Mouse (Mus musculus): Measurements from ENCODE around the gene Cdca3. TPM values are rescaled to one million over a fixed set of nuclear protein-coding genes. Genes with fewer than 3 reads are reported as not detected.
"Not testable (repeated sequence)": the region's sequence is repeated elsewhere in the genome, so short reads cannot be mapped to it uniquely, and the experiment has no call there.

The Cdca3 gene
- total and polyA plus RNA-seq, 2 experiments from 2014 or later: 20.7 to 30.5 TPM

DNA sequence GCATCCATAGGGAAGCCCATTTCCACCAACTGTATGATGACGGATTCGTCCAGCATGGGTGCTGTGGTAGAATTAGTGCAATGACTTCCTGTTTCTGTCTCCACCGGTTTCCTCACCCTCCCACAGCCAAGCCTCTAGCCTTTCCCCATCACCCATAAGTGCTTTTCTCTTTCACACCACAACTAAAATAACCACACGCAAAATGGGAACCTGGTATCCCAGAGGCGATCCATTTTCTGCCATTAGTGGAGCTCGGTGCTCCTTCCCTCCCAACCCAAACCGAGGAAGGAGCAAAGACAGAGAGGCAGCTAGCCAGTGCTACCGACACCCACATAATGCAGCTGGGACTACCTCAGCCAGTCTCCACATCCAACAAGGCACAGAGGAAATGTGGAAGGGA is 11.4 kb upstream of the Cdca3 start:
- TF ChIP-seq CTCF (IDR thresholded peaks at IDR 0.05; ENCODE audit: low read depth): no peak
- ATAC-seq (no peak), DNase-seq (no peak)
- Histone ChIP-seq H3K9ac (no peak overlapping the region), H3K4me3 (ENCODE audit: low read depth, low read length) (no peak overlapping the region), H3K27ac (ENCODE audit: low read depth, low read length) (no peak overlapping the region), H3K27me3 (ENCODE audit: insufficient read depth, low read length) (no peaks in the 10 kb centered on the region), H3K9me3 (ENCODE audit: low read length) (no peaks in the 10 kb centered on the region), H3K4me2 (ENCODE audit: low read depth) (no peak overlapping the region), H3K36me3 (ENCODE audit: insufficient read depth) (peaks cover 74% of the 10 kb centered on the region), H3K4me1 (ENCODE audit: insufficient read depth) (peaks cover 9% of the 10 kb centered on the region)
- 92% methylated on average over 8 of the region's 8 CpGs for WGBS

DNA sequence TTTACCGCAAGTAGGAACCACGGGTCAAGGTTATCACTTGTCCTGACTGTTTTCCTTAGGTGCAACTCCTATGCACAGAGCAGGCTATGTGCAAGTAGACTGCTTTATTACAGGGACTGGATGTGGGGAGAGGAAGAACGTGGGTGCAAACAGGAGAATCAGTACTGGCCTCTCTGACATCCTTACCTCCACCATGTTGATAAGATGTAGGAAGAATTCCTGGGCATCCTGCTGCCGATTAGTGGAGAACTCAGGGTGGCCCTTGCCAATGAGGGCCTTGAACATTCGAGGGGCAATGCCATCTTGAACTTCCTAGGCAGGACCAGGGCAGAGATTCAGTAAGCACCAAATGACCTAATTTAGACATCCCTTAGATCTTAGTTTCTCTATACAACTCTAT is 8.5 kb upstream of the Cdca3 start:
- ATAC-seq: no peak
- TF ChIP-seq CTCF (IDR thresholded peaks at IDR 0.05; ENCODE audit: low read depth): no peak
- DNase-seq: no peak
- Histone ChIP-seq H3K4me3 (ENCODE audit: low read depth, low read length) (no peak overlapping the region), H3K9me3 (ENCODE audit: low read length) (no peaks in the 10 kb centered on the region), H3K36me3 (ENCODE audit: insufficient read depth) (peaks cover 97% of the 10 kb centered on the region), H3K4me1 (ENCODE audit: insufficient read depth) (no peaks in the 10 kb centered on the region), H3K4me2 (ENCODE audit: low read depth) (no peak overlapping the region), H3K27ac (ENCODE audit: low read depth, low read length) (no peak overlapping the region), H3K9ac (no peak overlapping the region), H3K27me3 (ENCODE audit: insufficient read depth, low read length) (no peaks in the 10 kb centered on the region)
- WGBS: 95% methylated on average over 5 of the region's 5 CpGs

- Histone ChIP-seq H3K36me3 (ENCODE audit: insufficient read depth) (peaks cover 92% of the 10 kb centered on the region), H3K4me2 (ENCODE audit: low read depth) (no peak overlapping the region), H3K4me3 (ENCODE audit: low read depth, low read length) (no peak overlapping the region), H3K27ac (ENCODE audit: low read depth, low read length) (no peak overlapping the region), H3K9ac (no peak overlapping the region), H3K27me3 (ENCODE audit: insufficient read depth, low read length) (no peaks in the 10 kb centered on the region), H3K4me1 (ENCODE audit: insufficient read depth) (no peaks in the 10 kb centered on the region), H3K9me3 (ENCODE audit: low read length) (no peaks in the 10 kb centered on the region)
- ATAC-seq: no peak
- no peak for DNase-seq
- no peak for TF ChIP-seq CTCF (IDR thresholded peaks at IDR 0.05; ENCODE audit: low read depth)
- over 99% methylated on average over 4 of the region's 4 CpGs for WGBS
Observed at GRCm38 (mm10) chr6:124822049-124822448, 7.3 kb upstream of the Cdca3 start.

- Histone ChIP-seq H3K4me2 (ENCODE audit: low read depth) (peak overlapping the region; percentile 83), H3K4me1 (ENCODE audit: insufficient read depth) (0 out of 2 replicates have a peak, but pooled peaks cover 4% of the 10 kb centered on the region), H3K9me3 (ENCODE audit: low read length) (no peaks in the 10 kb centered on the region), H3K4me3 (ENCODE audit: low read depth, low read length) (peak overlapping the region; percentile 55), H3K27me3 (ENCODE audit: insufficient read depth, low read length) (no peaks in the 10 kb centered on the region), H3K27ac (ENCODE audit: low read depth, low read length) (peak overlapping the region; percentile 57), H3K36me3 (ENCODE audit: insufficient read depth) (peaks cover 33% of the 10 kb centered on the region), H3K9ac (peak overlapping the region; percentile 59)
- ATAC-seq (no peak), DNase-seq (peak; percentile 16)
- TF ChIP-seq CTCF (IDR thresholded peaks at IDR 0.05; ENCODE audit: low read depth): no peak
- WGBS: 18% methylated on average over 10 of the region's 10 CpGs
Observed at GRCm38 (mm10) chr6:124828101-124828592, 1.2 kb upstream of the Cdca3 start.

- under 1% methylated on average over 38 of the region's 38 CpGs for WGBS
- peak overlapping the region; percentile 37 for H3K9ac ChIP-seq
- peak; percentile 19 for TF ChIP-seq CTCF (IDR thresholded peaks at IDR 0.05; ENCODE audit: low read depth)
- DNase-seq (peak; percentile 96), ATAC-seq (peak; percentile 81)
- H3K36me3 ChIP-seq (ENCODE audit: insufficient read depth): peaks cover 14% of the 10 kb centered on the region
- H3K4me2 ChIP-seq (ENCODE audit: low read depth): peak overlapping the region; percentile 59
- 0 out of 2 replicates have a peak, but pooled peaks cover 4% of the 10 kb centered on the region for H3K4me1 ChIP-seq (ENCODE audit: insufficient read depth)
- H3K9me3 ChIP-seq (ENCODE audit: low read length): no peaks in the 10 kb centered on the region
- H3K27ac ChIP-seq (ENCODE audit: low read depth, low read length): peak overlapping the region; percentile 74
- peak overlapping the region; percentile 55 for H3K4me3 ChIP-seq (ENCODE audit: low read depth, low read length)
- H3K27me3 ChIP-seq (ENCODE audit: insufficient read depth, low read length): no peaks in the 10 kb centered on the region
Observed at GRCm38 (mm10) chr6:124829799-124830700, 703 bp downstream of the Cdca3 start.

- ATAC-seq; H3K4me2 ChIP-seq (ENCODE audit: low read depth); H3K4me3 ChIP-seq (ENCODE audit: low read depth, low read length); H3K27ac ChIP-seq (ENCODE audit: low read depth, low read length); H3K4me1 ChIP-seq (ENCODE audit: insufficient read depth); H3K27me3 ChIP-seq (ENCODE audit: insufficient read depth, low read length); H3K9ac ChIP-seq; DNase-seq; H3K9me3 ChIP-seq (ENCODE audit: low read length); H3K36me3 ChIP-seq (ENCODE audit: insufficient read depth): not testable (repeated sequence)
- WGBS: 88% methylated on average over 4 of the region's 4 CpGs
Observed at GRCm38 (mm10) chr6:124831199-124831598, 1.9 kb downstream of the Cdca3 start.

GRCm38 (mm10) chr6:124831649-124832048 is 2.3 kb downstream of the Cdca3 start:
- 0 out of 2 replicates have a peak, but pooled peaks cover 4% of the 10 kb centered on the region for H3K4me1 ChIP-seq (ENCODE audit: insufficient read depth)
- H3K4me3 ChIP-seq (ENCODE audit: low read depth, low read length): no peak overlapping the region
- no peaks in the 10 kb centered on the region for H3K27me3 ChIP-seq (ENCODE audit: insufficient read depth, low read length)
- no peaks in the 10 kb centered on the region; the same call in 1 of the 2 replicates for H3K36me3 ChIP-seq (ENCODE audit: insufficient read depth)
- H3K27ac ChIP-seq (ENCODE audit: low read depth, low read length): no peak overlapping the region
- no peaks in the 10 kb centered on the region for H3K9me3 ChIP-seq (ENCODE audit: low read length)
- TF ChIP-seq CTCF (IDR thresholded peaks at IDR 0.05; ENCODE audit: low read depth): no peak
- H3K9ac ChIP-seq: no peak overlapping the region
- 91% methylated on average over 8 of the region's 8 CpGs for WGBS
- DNase-seq (no peak), ATAC-seq (no peak)
- H3K4me2 ChIP-seq (ENCODE audit: low read depth): no peak overlapping the region
